Mouse (Mus musculus) liver, embryonic 14.5 days (tissue): ENCODE measurements around the gene Ralgapa2. TPM values are rescaled to one million over a fixed set of nuclear protein-coding genes. Genes with fewer than 3 reads are reported as not detected.
"Not testable (repeated sequence)": the region's sequence is repeated elsewhere in the genome, so short reads cannot be mapped to it uniquely, and the experiment has no call there.

Experiments
- ATAC-seq: fragments of 200-750 bp; cut with Nextera tagmentation; 2 replicates; pipeline ENCODE4 v1.8.0; 2017; ENCODE audit warnings: moderate number of reproducible peaks, mild to moderate bottlenecking, moderate library complexity; ENCODE audit not compliant: insufficient read depth
- DNase-seq, 3 experiments: peaks; one replicate each; pipeline ENCODE4 v3.0.0-alpha.2; 2012 to 2013; ENCODE audit warnings: low read depth in 3 of 3, low spot score in 3 of 3
- H3K27ac ChIP-seq: fragments of 300-500 bp; sonication (generic); 2 replicates; pipeline ENCODE4 v1.5.1; 2014; ENCODE audit warnings: moderate library complexity, mild to moderate bottlenecking, control low read depth, inconsistent platforms
- H3K27me3 ChIP-seq: fragments of 300-500 bp; sonication (generic); 2 replicates; pipeline ENCODE4 v1.6.1; 2014; ENCODE audit warnings: mild to moderate bottlenecking, low read length, moderate library complexity; ENCODE audit not compliant: control insufficient read depth, insufficient read depth
- H3K36me3 ChIP-seq: fragments of 300-500 bp; sonication (generic); replicated peaks from 2 replicates; pipeline ENCODE4 v1.6.1; 2014; ENCODE audit warnings: low read depth; ENCODE audit not compliant: control insufficient read depth, insufficient read depth
- H3K4me1 ChIP-seq, 2 experiments: fragments of 200-500 bp in 1 of 2; fragments of 300-500 bp in 1 of 2; sonication (generic) in 1 of 2; replicated peaks; 2 replicates each; pipeline ENCODE4 v1.6.1; 2012 to 2014; ENCODE audit warnings: antibody characterized with exemption in 1 of 2, inconsistent platforms in 1 of 2, low read length in 1 of 2; ENCODE audit not compliant: control insufficient read depth in 2 of 2, insufficient read depth in 2 of 2
- H3K4me2 ChIP-seq: fragments of 300-500 bp; sonication (generic); 2 replicates; pipeline ENCODE4 v1.6.1; 2014; ENCODE audit warnings: low read depth, mild to moderate bottlenecking, control low read depth, moderate library complexity
- H3K4me3 ChIP-seq, 2 experiments: fragments of 200-500 bp in 1 of 2; fragments of 300-500 bp in 1 of 2; sonication (generic) in 1 of 2; 2 replicates each; pipeline ENCODE4 v1.5.1; 2012 to 2014; ENCODE audit warnings: low read depth in 2 of 2, low read length in 2 of 2, mild to moderate bottlenecking in 2 of 2, control low read depth in 1 of 2, inconsistent platforms in 1 of 2, moderate library complexity in 1 of 2; ENCODE audit not compliant: insufficient read depth in 1 of 2
- H3K9ac ChIP-seq: fragments of 300-500 bp; sonication (generic); replicated peaks from 2 replicates; pipeline ENCODE4 v1.6.1; 2014; ENCODE audit warnings: mild to moderate bottlenecking, control low read depth, moderate library complexity
- H3K9me3 ChIP-seq: fragments of 300-500 bp; sonication (generic); 2 replicates; pipeline ENCODE4 v1.6.1; 2016; ENCODE audit warnings: low read length, mixed read lengths; ENCODE audit not compliant: control insufficient read depth
- CTCF ChIP-seq: IDR thresholded peaks from 2 replicates; pipeline ENCODE4 v1.5.1; 2016; ENCODE audit warnings: antibody characterized with exemption, low read depth, control low read depth
- EP300 ChIP-seq: IDR thresholded peaks from 2 replicates; pipeline ENCODE4 v1.6.1; 2016; ENCODE audit warnings: antibody characterized with exemption, low read depth
- WGBS: fragments of 180-500 bp; shearing (Covaris S2); extraction: QIAGEN DNeasy Blood & Tissue Kit; methylation state at CpG from one replicate; pipeline ENCODE4 v1.1.7; 2014; ENCODE audit not compliant: insufficient replicate concordance; 5-methylcytosine and 5-hydroxymethylcytosine counted together
- polyA plus RNA-seq, 2 experiments: library from polyadenylated mRNA; depleted of rRNA in 1 of 2; stranded (reverse) in 1 of 2; unstranded in 1 of 2; fragments of >200 nt; fragmentation: Nextera tagmentation in 1 of 2; extraction: Ambion mirVana in 1 of 2; gene quantifications; 2 replicates each; pipeline versions ENCODE4 v1.2.1 to v1.2.3; 2012 to 2014

Ralgapa2 gene
- polyA plus RNA-seq, 2 experiments, result 2.1 to 3.6 TPM

DNA sequence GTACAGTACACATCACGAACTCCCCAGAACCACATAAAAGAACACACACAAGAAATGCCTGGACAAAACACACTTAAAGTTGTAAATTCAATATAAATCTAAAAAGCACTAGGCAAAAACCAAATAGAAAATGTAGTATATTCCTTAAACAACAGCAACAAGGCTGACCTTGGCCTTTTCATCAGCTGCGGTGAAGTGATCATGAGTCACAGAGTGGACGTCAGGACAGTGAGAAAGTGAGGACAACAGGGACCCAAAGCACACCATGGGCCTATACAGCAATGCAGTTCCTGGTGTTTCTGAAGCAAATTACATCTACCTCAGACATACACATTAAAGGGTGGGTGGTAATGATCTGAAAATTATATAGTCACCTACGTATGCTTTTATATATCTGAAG lies 44.1 kb downstream of the Ralgapa2 start:
- no peak for TF ChIP-seq EP300
- TF ChIP-seq CTCF, result no peak

DNA sequence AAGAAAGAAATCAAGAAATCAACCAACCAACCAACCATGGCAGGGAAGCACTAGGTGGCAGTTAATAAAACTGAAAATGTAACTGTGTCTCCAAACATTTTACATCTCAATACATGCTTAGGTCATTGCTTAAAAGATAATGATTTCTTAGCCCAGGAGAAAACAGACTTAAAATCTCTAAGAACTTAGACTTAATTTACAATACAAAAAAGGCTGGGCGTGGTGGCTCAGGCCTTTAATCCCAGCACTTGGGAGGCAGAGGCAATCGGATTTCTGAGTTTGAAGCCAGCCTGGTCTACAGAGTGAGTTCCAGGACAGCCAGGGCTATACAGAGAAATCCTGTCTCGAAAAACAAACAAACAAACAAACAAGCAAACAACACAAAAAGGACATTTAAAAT lies 45.3 kb downstream of the Ralgapa2 start:
- H3K36me3 ChIP-seq, H3K27me3 ChIP-seq, ATAC-seq, H3K4me3 ChIP-seq, H3K27ac ChIP-seq, H3K9ac ChIP-seq, H3K4me1 ChIP-seq, H3K9me3 ChIP-seq, DNase-seq, H3K4me2 ChIP-seq: not testable (repeated sequence)
- 72% methylated on average over 3 of the region's 3 CpGs for WGBS

More for the DNA sequence above, 44.1 kb downstream of the Ralgapa2 start:
- DNase-seq, result no peak
- H3K36me3 ChIP-seq, result no peaks in the 10 kb centered on the region
- no peak overlapping the region for H3K27ac ChIP-seq
- no peaks in the 10 kb centered on the region for H3K9me3 ChIP-seq
- H3K4me2 ChIP-seq, result no peak overlapping the region
- no peak overlapping the region for H3K4me3 ChIP-seq
- no peak for ATAC-seq
- no peak overlapping the region for H3K9ac ChIP-seq
- WGBS, result 78% methylated on average over 4 of the region's 4 CpGs
- H3K4me1 ChIP-seq, result peaks cover 3 to 9% of the 10 kb centered on the region in 2 experiments; a peak in 2 of 4 replicates
- no peaks in the 10 kb centered on the region for H3K27me3 ChIP-seq

DNA sequence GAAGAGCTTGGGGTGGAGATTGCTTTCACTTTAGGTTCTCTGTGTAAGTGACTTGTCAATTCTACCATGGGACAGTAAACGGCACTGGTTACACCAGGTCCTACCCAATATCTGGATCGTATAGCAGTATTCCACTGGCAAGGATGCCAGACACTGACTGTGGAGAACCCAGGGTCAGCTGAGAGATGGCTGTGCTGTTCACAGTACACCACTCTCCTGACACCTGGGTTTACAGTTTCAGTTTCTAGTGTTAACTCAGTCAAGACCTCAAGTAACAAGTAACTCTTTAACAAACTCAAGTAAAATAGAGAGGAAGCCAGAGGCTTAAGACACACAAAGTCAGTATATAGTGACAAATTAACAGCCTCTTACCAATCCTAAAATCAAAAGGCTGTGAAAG lies 54.6 kb downstream of the Ralgapa2 start:
- no peak for ATAC-seq
- Histone ChIP-seq H3K9me3 (no peaks in the 10 kb centered on the region), H3K9ac (no peak overlapping the region), H3K4me2 (no peak overlapping the region), H3K4me1 (no peaks in the 10 kb centered on the region), H3K36me3 (no peaks in the 10 kb centered on the region), H3K27me3 (no peaks in the 10 kb centered on the region), H3K27ac (no peak overlapping the region), H3K4me3 (no peak overlapping the region)
- no peak for DNase-seq
- WGBS, result 66% methylated on average over 2 of the region's 2 CpGs
- TF ChIP-seq CTCF (no peak), EP300 (no peak)

DNA sequence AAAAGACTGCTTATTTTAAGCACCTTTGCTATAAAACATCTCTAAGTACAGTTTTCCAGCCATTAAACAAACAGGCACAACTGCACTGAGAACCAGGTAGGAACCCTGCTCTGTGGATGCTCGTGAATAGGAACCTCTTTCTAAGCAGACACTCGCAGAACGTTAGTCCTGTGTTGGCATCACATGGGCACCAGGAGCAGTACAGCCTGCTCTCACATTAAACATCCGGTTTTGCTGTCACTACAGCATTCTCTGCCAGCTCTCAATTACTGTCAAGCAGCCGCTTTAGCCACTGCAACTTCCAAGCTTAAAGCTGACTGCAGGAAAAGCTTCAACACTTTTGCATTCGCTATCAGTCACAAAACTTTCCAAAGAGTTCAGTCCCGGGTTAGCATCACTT lies 55.5 kb downstream of the Ralgapa2 start:
- Histone ChIP-seq H3K4me1 (no peaks in the 10 kb centered on the region), H3K4me2 (no peak overlapping the region), H3K9ac (no peak overlapping the region), H3K4me3 (no peak overlapping the region), H3K27me3 (no peaks in the 10 kb centered on the region), H3K36me3 (no peaks in the 10 kb centered on the region), H3K9me3 (no peaks in the 10 kb centered on the region), H3K27ac (no peak overlapping the region)
- WGBS, result 78% methylated on average over 7 of the region's 7 CpGs
- no peak for DNase-seq
- TF ChIP-seq CTCF, result no peak
- no peak for TF ChIP-seq EP300
- ATAC-seq, result no peak

DNA sequence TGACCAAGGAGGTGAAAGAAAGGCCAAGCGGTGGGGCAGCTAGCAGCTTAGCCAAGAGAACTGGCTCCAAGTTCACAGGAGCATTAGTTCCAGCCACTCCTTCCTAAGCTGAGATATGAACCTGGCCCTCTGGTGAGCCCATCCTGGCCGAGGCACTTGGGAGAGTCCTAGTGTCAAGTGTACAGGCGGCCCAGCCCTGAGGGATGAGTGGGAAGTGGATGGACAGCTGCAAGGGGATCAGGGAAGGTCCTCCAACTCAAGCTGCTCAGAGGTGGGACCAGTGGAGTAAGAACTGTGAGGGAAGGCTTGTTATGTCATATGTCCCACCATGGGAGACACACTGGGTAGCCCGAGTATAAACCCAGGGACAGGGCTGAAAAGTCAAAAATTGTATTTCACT lies 56.1 kb downstream of the Ralgapa2 start:
- Histone ChIP-seq H3K4me1 (no peaks in the 10 kb centered on the region), H3K4me2 (no peak overlapping the region), H3K9ac (no peak overlapping the region), H3K36me3 (no peaks in the 10 kb centered on the region), H3K4me3 (no peak overlapping the region), H3K27ac (no peak overlapping the region), H3K9me3 (no peaks in the 10 kb centered on the region), H3K27me3 (no peaks in the 10 kb centered on the region)
- 64% methylated on average over 4 of the region's 4 CpGs for WGBS
- TF ChIP-seq CTCF, result no peak
- no peak for TF ChIP-seq EP300
- DNase-seq (no peak), ATAC-seq (no peak)
